Mouse (Mus musculus): ENCODE measurements around the gene Armh1.

- no peak for TF ChIP-seq POLR2A (IDR thresholded peaks at IDR 0.05; ENCODE audit: extremely low read depth, insufficient read depth, low read length)
- TF ChIP-seq CTCF (IDR thresholded peaks at IDR 0.05; ENCODE audit: extremely low read depth, insufficient read depth, low read length): no peak
Observed at GRCm38 (mm10) chr4:117240867-117241266, 11.1 kb downstream of the Armh1 start.
